Mouse (Mus musculus) kidney, embryonic 15.5 days (tissue): ENCODE data around the gene Rbbp8nl. TPM values are rescaled to one million over a fixed set of nuclear protein-coding genes. Genes with fewer than 3 reads are reported as not detected.
"Not testable (repeated sequence)": the region's sequence is repeated elsewhere in the genome, so short reads cannot be mapped to it uniquely, and the experiment has no call there.

Experiments
- ATAC-seq: fragments of 200-750 bp; cut with Nextera tagmentation; replicated peaks from 2 replicates; pipeline ENCODE4 v1.8.0; 2017; ENCODE audit warnings: moderate TSS enrichment; ENCODE audit not compliant: low FRiP score
- H3K27ac ChIP-seq: fragments of 300-500 bp; sonication (generic); 2 replicates; pipeline ENCODE4 v1.5.1; 2015; ENCODE audit warnings: mild to moderate bottlenecking, inconsistent platforms
- H3K27me3 ChIP-seq: fragments of 300-500 bp; sonication (generic); 2 replicates; pipeline ENCODE4 v1.6.1; 2015; ENCODE audit warnings: inconsistent platforms
- H3K36me3 ChIP-seq: fragments of 300-500 bp; sonication (generic); 2 replicates; pipeline ENCODE4 v1.6.1; 2015; ENCODE audit warnings: inconsistent platforms
- H3K4me1 ChIP-seq: fragments of 300-500 bp; sonication (generic); 2 replicates; pipeline ENCODE4 v1.6.1; 2015; ENCODE audit warnings: inconsistent platforms
- H3K4me2 ChIP-seq: fragments of 300-500 bp; sonication (generic); 2 replicates; pipeline ENCODE4 v1.6.1; 2015; ENCODE audit warnings: moderate library complexity, mild to moderate bottlenecking, inconsistent platforms
- H3K4me3 ChIP-seq: fragments of 300-500 bp; sonication (generic); replicated peaks from 2 replicates; pipeline ENCODE4 v1.5.1; 2015; ENCODE audit warnings: mild to moderate bottlenecking, inconsistent platforms
- H3K9ac ChIP-seq: fragments of 300-500 bp; sonication (generic); 2 replicates; pipeline ENCODE4 v1.6.1; 2015; ENCODE audit warnings: mild to moderate bottlenecking, inconsistent platforms
- H3K9me3 ChIP-seq: fragments of 300-500 bp; sonication (generic); replicated peaks from 2 replicates; pipeline ENCODE4 v1.6.1; 2016; ENCODE audit warnings: inconsistent platforms
- WGBS: fragments of 180-500 bp; shearing (Covaris S2); methylation state at CpG from one replicate; pipeline ENCODE4 v1.1.7; 2015; ENCODE audit warnings: mixed read lengths; 5-methylcytosine and 5-hydroxymethylcytosine counted together
- polyA plus RNA-seq: library from polyadenylated mRNA; unstranded; fragments of >200 nt; fragmentation: Nextera tagmentation; extraction: Ambion mirVana; gene quantifications from 2 replicates; pipeline ENCODE4 v1.2.1, GENCODE M21; 2015

Rbbp8nl gene
- polyA plus RNA-seq, 1 experiment from 2014 or later, result 0.87 TPM

- H3K27ac ChIP-seq, result peak overlapping the region; percentile 71
- H3K4me1 ChIP-seq, result peaks cover 8% of the 10 kb centered on the region
- H3K9ac ChIP-seq, result no peak overlapping the region
- no peaks in the 10 kb centered on the region for H3K27me3 ChIP-seq
- ATAC-seq, result no peak
- peaks cover 85% of the 10 kb centered on the region for H3K36me3 ChIP-seq
- no peaks in the 10 kb centered on the region for H3K9me3 ChIP-seq
- H3K4me3 ChIP-seq, result no peak overlapping the region
- whole genome bisulfite sequencing, result 83% methylated on average over 10 of the region's 10 CpGs
- no peak overlapping the region for H3K4me2 ChIP-seq
Observed at GRCm38 (mm10) chr2:180262891-180263290, 26.8 kb downstream of the Rbbp8nl start.

- peak overlapping the region; percentile 71; the same call in 1 of the 2 replicates for H3K27ac ChIP-seq
- no peaks in the 10 kb centered on the region for H3K9me3 ChIP-seq
- no peak overlapping the region for H3K9ac ChIP-seq
- no peaks in the 10 kb centered on the region for H3K27me3 ChIP-seq
- H3K4me2 ChIP-seq, result no peak overlapping the region
- peaks cover 9% of the 10 kb centered on the region for H3K4me1 ChIP-seq
- no peak for ATAC-seq
- 74% methylated on average over 3 of the region's 3 CpGs for WGBS
- no peak overlapping the region for H3K4me3 ChIP-seq
- peaks cover 83% of the 10 kb centered on the region for H3K36me3 ChIP-seq
Observed at GRCm38 (mm10) chr2:180262441-180262840, 27.2 kb downstream of the Rbbp8nl start.

- Histone ChIP-seq H3K4me3 (no peak overlapping the region), H3K9me3 (no peaks in the 10 kb centered on the region), H3K4me2 (no peak overlapping the region), H3K9ac (no peak overlapping the region), H3K36me3 (peaks cover 78% of the 10 kb centered on the region), H3K27ac (peak overlapping the region; percentile 57), H3K4me1 (peaks cover 9% of the 10 kb centered on the region), H3K27me3 (no peaks in the 10 kb centered on the region)
- WGBS, result 88% methylated on average over 7 of the region's 7 CpGs
- no peak for ATAC-seq
Observed at GRCm38 (mm10) chr2:180261901-180262300, 27.8 kb downstream of the Rbbp8nl start.

- Histone ChIP-seq H3K4me3 (no peak overlapping the region), H3K36me3 (peaks cover 70% of the 10 kb centered on the region), H3K27ac (no peak overlapping the region; the same call in 1 of the 2 replicates), H3K27me3 (no peaks in the 10 kb centered on the region), H3K4me2 (no peak overlapping the region), H3K9me3 (no peaks in the 10 kb centered on the region), H3K9ac (no peak overlapping the region), H3K4me1 (peaks cover 17% of the 10 kb centered on the region)
- WGBS, result 60% methylated on average over 8 of the region's 8 CpGs
- no peak for ATAC-seq
Observed at GRCm38 (mm10) chr2:180260610-180261480, 28.8 kb downstream of the Rbbp8nl start.

- H3K36me3 ChIP-seq, result peaks cover 69% of the 10 kb centered on the region
- not testable (repeated sequence) for H3K9ac ChIP-seq, H3K27ac ChIP-seq, ATAC-seq, H3K9me3 ChIP-seq, H3K4me2 ChIP-seq, H3K27me3 ChIP-seq, H3K4me3 ChIP-seq
- H3K4me1 ChIP-seq, result peaks cover 19% of the 10 kb centered on the region
- WGBS, result 71% methylated on average over 17 of the region's 17 CpGs
Observed at GRCm38 (mm10) chr2:180259826-180260609, 29.7 kb downstream of the Rbbp8nl start.

- not testable (repeated sequence) for H3K9me3 ChIP-seq, H3K4me3 ChIP-seq, H3K4me2 ChIP-seq, H3K27me3 ChIP-seq, H3K9ac ChIP-seq, ATAC-seq
- Histone ChIP-seq H3K36me3 (peaks cover 61% of the 10 kb centered on the region), H3K27ac (0 out of 2 replicates have a peak overlapping the region, but pooled peaks have one; percentile 27), H3K4me1 (peaks cover 19% of the 10 kb centered on the region)
- WGBS, result 80% methylated on average over 10 of the region's 10 CpGs
Observed at GRCm38 (mm10) chr2:180258951-180259484, 30.7 kb downstream of the Rbbp8nl start.

- Histone ChIP-seq H3K4me2 (peak overlapping the region; percentile 75), H3K4me3 (peak overlapping the region; percentile 86), H3K9me3 (no peaks in the 10 kb centered on the region), H3K4me1 (peaks cover 19% of the 10 kb centered on the region), H3K27ac (peak overlapping the region; percentile 87; the same call in 1 of the 2 replicates), H3K27me3 (no peaks in the 10 kb centered on the region), H3K36me3 (peaks cover 53% of the 10 kb centered on the region), H3K9ac (peak overlapping the region; percentile 87)
- 52% methylated on average over 11 of the region's 11 CpGs for WGBS
- ATAC-seq, result no peak
Observed at GRCm38 (mm10) chr2:180257963-180258865, 31.5 kb downstream of the Rbbp8nl start.

- Histone ChIP-seq H3K9me3 (no peaks in the 10 kb centered on the region), H3K27ac (peak within 1 kb of the TSS; percentile 96), H3K4me1 (peaks cover 19% of the 10 kb centered on the region), H3K36me3 (peaks cover 42% of the 10 kb centered on the region), H3K4me2 (peak within 1 kb of the TSS; percentile 81), H3K4me3 (peak within 1 kb of the TSS; percentile 86), H3K27me3 (no peaks in the 10 kb centered on the region), H3K9ac (peak within 1 kb of the TSS; percentile 87)
- peak; percentile 97 for ATAC-seq
- under 1% methylated on average over 38 of the region's 38 CpGs for WGBS
Observed at GRCm38 (mm10) chr2:180257001-180257521, 32.6 kb downstream of the Rbbp8nl start, which contains the start of gene Rps21. Gene Rps21 (plus strand): TSS chr2:180257377.

- H3K4me1 ChIP-seq, result peaks cover 19% of the 10 kb centered on the region
- H3K9me3 ChIP-seq, result no peaks in the 10 kb centered on the region
- H3K27me3 ChIP-seq, result no peaks in the 10 kb centered on the region
- 25% methylated on average over 26 of the region's 26 CpGs for WGBS
- peaks cover 35% of the 10 kb centered on the region for H3K36me3 ChIP-seq
- H3K27ac ChIP-seq, result peak overlapping the region; percentile 96
- peak overlapping the region; percentile 81 for H3K4me2 ChIP-seq
- H3K9ac ChIP-seq, result peak overlapping the region; percentile 63
- H3K4me3 ChIP-seq, result peak overlapping the region; percentile 86
- ATAC-seq, result peak; percentile 72
Observed at GRCm38 (mm10) chr2:180256296-180257000, 33.2 kb downstream of the Rbbp8nl start.

GRCm38 (mm10) chr2:180255701-180256100 is 34.0 kb downstream of the Rbbp8nl start:
- Histone ChIP-seq H3K9me3 (no peaks in the 10 kb centered on the region), H3K4me1 (peaks cover 22% of the 10 kb centered on the region), H3K4me3 (peak overlapping the region; percentile 86), H3K4me2 (peak overlapping the region; percentile 81), H3K36me3 (peaks cover 28% of the 10 kb centered on the region), H3K27me3 (no peaks in the 10 kb centered on the region), H3K27ac (peak overlapping the region; percentile 96), H3K9ac (no peak overlapping the region)
- no peak for ATAC-seq
- WGBS, result 86% methylated on average over 9 of the region's 9 CpGs
